Mouse (Mus musculus) erythroblast, embryonic 14.5 days (primary cell): ENCODE results near the gene Cenpc1.

Source experiments
- GATA1 ChIP-seq: IDR thresholded peaks from 2 replicates; pipeline ENCODE4 v1.6.1; 2012; ENCODE audit warnings: low read length, inconsistent platforms, mixed read lengths
- TAL1 ChIP-seq: IDR thresholded peaks from 3 replicates; pipeline ENCODE4 v1.6.1; 2012; ENCODE audit warnings: low read length, inconsistent platforms, mixed read lengths

DNA sequence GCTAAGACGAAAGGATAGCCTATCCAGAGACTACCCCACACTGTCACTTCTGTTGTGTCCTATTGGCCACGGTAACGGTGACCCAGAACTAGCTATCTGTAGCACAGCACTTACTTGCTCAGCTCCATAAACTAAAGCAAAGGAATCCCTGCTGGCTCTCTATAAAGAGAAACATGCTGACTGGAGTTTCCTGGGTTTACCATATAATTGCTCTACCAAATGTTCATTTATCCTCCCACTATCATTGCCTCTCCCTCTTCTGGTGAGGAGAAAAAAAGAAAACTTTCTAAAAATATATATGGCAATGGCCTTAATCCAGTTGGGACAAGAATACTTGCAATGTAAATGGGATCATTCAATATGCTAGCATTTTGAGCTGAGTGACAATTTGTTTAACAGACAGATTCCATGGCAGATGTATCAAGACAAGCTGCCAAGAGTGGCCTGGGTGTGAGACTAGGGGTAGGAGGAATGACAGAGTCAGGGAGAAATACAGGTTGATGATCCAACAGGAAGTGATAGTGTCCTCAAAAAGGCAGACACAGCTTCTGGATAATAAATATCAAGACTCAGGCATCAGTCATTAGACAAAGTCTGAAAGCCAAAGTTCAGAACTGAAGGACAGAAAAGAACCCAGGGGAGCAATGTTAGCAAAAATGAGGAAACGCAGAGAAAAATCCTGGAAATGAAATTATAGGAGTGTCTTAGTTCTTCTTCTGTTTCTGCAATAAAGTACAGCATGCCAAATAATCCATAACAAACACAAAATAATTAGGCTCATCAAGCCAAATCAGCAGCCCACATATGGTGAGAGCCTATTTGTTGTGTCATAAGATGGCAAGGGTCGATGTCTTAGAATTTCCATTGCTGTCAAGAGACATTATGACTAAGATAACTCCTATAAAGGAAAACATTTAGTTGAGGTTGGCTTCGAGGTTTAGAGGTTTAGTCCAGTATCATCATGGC lies 68.6 kb downstream of the Cenpc1 start:
- TF ChIP-seq GATA1 (no peak), TAL1 (no peak)
